Mouse (Mus musculus): Measurements from ENCODE around the gene Serpinb1a. TPM values are rescaled to one million over a fixed set of nuclear protein-coding genes. Genes with fewer than 3 reads are reported as not detected.

Serpinb1a gene
- 33.2 TPM for polyA plus RNA-seq (2017; shearing (Covaris generic))

GRCm38 (mm10) chr13:32850668-32851404 lies at the start of gene Serpinb1a:
TSS of gene Serpinb1a (minus strand) at chr13:32851185.

GRCm38 (mm10) chr13:32898111-32898510 lies 47.1 kb upstream of the Serpinb1a start, which contains the start of gene Serpinb1c:
TSS of gene Serpinb1c (minus strand) at chr13:32898211.

GRCm38 (mm10) chr13:32802259-32803081 lies 48.5 kb downstream of the Serpinb1a start, which contains the start of gene D930007J09Rik:
TSS of gene D930007J09Rik (minus strand) at chr13:32802849.

GRCm38 (mm10) chr13:32801693-32802221 lies 49.2 kb downstream of the Serpinb1a start, which contains the start of gene Wrnip1:
TSS of gene Wrnip1 (plus strand) at chr13:32802038.

Other genes starting within 250 kb of the Serpinb1a start
- not detected for gene Mylk4, start 67.2 kb downstream of the Serpinb1a start, polyA plus RNA-seq (2017; shearing (Covaris generic))
- gene Wrnip1, start 49.1 kb downstream of the Serpinb1a start, polyA plus RNA-seq (2017; shearing (Covaris generic)), result 69.0 TPM
- not detected for gene D930007J09Rik, start 48.3 kb downstream of the Serpinb1a start, polyA plus RNA-seq (2017; shearing (Covaris generic))
- gene Serpinb1c, start 47.0 kb upstream of the Serpinb1a start, polyA plus RNA-seq (2017; shearing (Covaris generic)), result not detected
- gene Serpinb6b, start 114.0 kb upstream of the Serpinb1a start, polyA plus RNA-seq (2017; shearing (Covaris generic)), result 114 TPM
- gene Serpinb9, start 152.1 kb upstream of the Serpinb1a start, polyA plus RNA-seq (2017; shearing (Covaris generic)), result 312 TPM
- gene Serpinb9b, start 176.2 kb upstream of the Serpinb1a start, polyA plus RNA-seq (2017; shearing (Covaris generic)), result 0.62 TPM
- gene Serpinb1b, start 227.4 kb upstream of the Serpinb1a start, polyA plus RNA-seq (2017; shearing (Covaris generic)), result 0.94 TPM